Mouse (Mus musculus) hindlimb bud, embryonic 11.5 days (tissue): Measurements from ENCODE around the gene Nt5dc2.

ENCODE experiments used
- DNase-seq: peaks from one replicate; pipeline ENCODE4 v3.0.0-alpha.2; 2012; ENCODE audit warnings: low read depth, low spot score; ENCODE audit errors: extremely low spot score

The Nt5dc2 gene

DNA sequence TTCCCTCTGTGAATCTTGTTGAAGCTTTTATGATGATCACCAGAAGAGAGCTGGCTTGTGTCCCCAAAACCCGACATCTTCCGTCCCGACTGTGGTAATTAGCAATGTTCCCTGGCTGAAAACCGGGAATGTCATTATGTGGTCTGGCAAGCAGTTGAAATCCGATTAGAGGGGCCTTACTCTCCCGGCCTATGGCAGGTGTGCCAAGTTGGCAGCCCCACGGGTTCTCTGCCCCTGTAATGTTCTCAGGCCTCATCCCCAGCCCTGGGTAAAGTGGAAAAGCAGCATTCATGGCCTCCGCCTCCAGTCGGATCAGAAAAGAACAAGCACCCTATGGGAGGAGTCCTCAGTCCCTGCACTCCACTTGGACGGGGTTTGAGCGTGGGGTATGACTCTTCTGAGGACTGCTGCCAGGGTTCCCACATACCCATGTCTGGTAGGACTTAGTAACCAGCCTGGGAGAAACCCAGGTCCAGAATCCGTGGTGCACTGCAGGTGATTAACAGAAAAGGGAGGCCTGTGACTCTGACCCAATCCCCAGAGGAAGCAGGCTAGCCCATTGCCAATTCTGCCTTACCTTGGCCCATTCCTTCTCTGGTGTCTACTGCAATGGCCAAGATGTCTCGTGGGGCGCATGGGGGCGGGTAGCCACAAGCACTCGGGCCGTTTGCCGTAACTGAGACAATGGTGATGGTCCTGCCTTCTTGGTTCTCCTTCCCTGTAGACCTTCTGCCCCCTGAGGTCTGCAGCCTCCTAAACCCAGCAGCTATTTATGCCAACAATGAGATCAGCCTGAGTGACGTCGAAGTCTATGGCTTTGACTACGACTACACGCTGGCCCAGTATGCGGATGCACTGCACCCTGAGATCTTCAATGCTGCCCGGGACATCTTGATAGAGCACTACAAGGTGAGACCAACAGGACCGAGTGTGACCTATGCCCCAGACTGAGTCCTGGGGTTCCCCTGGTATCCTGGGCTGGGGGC lies 3.5 kb downstream of the Nt5dc2 start:
- no peak for DNase-seq

DNA sequence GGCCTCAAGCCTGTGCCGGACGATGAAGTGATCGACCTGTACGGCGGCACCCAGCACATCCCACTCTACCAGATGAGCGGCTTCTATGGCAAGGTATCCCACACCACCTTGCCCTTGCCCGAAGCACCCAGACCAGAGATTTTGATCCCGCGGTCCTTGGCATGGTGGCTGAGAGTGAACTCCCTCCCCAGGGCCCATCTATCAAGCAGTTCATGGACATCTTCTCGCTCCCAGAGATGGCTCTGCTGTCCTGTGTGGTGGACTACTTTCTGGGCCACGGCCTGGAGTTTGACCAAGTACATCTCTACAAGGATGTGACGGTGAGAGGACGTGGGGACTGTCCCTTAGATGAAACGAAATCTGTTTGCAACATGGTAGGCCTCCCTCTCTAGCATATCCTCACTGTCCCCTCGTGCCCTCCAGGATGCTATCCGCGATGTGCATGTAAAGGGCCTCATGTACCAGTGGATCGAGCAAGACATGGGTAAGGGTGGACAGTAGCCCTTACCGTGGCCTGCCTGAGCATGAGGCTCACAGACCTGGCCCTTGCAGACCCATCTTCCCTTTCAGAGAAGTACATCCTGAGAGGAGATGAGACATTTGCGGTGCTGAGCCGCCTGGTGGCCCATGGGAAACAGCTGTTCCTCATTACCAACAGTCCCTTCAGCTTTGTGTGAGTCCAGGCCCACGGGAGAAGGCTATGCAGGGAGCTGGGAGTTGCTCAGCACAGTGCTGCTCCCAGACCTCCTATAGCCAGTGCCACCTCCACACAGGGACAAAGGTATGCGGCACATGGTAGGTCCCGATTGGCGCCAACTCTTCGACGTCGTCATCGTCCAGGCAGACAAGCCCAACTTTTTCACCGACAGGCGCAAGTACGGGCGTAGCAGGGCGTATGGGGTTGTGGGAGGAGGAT lies 4.9 kb downstream of the Nt5dc2 start:
- no peak for DNase-seq

DNA sequence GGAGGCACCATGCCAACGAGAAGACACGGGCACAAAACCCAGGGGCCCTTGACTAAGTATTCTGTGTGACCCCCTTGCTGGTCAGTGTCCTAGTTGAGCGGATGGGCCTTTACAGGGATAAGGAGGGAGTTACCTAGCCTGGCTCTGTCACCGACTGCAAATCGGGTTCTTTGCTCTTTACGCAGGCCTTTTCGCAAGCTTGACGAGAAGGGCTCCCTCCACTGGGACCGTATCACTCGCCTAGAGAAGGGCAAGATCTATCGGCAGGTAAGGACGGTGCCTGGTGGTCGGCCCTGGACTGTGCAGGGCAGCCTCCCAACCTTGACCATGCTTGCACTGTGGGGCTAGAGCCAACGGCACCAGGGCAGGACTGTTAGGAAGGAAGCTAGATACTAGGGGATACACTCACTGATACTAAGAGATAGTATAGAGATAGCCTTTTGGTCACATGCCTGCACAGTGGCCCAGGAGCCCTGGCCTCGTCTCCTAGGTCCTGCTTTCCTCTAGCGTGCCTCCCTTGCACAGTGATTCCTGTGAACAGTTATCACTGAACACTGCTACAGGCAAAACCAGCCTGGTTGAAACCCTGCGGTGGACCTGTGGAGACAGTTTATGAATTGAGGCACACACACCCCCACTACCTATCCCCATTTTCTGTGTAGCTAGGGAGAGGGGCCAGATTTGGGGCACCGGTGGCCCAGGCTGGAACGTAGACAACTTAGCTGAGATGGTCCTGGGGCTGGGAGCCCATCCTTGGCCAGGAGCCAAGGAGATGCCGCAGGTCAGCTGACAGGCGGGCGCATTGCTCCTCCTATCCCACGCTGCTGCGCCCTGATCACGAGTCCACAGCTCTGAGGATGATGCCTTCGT lies 5.8 kb downstream of the Nt5dc2 start:
- DNase-seq = no peak

DNA sequence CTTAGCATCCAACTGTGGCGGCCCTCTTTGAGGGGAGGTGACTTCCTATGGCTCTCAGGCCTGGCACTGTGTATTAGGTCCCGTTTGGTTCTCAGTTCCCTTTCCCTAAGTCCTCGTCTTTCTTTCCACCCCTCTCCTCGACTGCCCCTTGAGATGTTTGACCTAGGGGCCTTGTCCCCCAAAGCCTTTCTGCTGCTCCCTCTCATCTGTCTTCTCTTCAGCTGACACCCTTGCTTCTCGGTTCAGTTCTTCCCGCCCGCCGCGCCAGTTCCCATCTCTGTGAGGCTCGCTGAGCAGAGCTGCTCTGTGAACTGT lies 6.4 kb downstream of the Nt5dc2 start:
- DNase-seq = no peak

DNA sequence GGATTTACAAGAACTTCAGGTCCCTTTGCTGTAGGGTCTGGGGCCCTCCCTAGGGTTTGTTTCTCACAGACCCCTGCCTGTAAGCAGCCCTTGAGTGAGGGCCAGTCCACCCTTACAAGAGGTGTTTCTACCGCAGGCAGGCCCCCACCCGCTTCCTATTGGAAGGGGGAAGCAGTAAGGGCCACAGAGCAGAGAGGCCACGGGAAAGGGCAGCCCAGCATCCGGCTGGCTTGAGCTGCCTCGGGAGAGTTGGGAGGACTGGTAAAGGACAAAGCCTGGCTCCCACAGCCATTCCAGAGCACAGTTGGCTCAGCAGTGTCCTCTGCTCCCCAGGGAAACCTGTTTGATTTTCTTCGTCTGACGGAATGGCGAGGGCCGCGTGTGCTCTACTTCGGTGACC lies 6.9 kb downstream of the Nt5dc2 start:
- no peak for DNase-seq

DNA sequence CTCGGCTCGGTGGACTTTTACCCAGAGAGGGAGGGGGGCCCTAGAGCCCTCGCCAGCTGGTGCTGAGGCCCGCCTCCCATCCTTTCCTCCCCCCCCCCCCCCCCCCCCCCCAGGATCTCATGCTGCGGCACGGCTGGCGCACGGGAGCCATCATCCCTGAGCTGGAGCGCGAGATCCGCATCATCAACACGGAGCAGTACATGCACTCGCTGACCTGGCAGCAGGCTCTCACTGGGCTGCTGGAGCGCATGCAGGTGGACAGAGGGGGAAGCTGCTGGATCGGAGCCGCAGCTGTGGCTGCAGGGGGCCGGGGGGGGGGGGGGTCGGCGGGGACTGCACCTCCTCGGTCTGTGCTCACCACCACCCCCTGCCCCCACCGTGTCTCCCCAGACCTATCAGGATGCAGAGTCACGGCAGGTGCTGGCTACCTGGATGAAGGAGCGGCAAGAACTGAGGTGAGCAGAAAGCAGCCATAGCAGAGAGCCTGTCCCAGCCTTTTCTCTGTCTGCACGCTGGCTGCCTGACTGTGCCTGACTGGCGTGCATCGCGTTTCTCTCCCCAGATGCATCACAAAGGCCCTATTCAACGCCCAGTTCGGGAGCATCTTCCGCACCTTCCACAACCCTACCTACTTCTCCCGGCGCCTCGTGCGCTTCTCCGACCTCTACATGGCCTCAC lies 7.5 kb downstream of the Nt5dc2 start:
- no peak for DNase-seq

DNA sequence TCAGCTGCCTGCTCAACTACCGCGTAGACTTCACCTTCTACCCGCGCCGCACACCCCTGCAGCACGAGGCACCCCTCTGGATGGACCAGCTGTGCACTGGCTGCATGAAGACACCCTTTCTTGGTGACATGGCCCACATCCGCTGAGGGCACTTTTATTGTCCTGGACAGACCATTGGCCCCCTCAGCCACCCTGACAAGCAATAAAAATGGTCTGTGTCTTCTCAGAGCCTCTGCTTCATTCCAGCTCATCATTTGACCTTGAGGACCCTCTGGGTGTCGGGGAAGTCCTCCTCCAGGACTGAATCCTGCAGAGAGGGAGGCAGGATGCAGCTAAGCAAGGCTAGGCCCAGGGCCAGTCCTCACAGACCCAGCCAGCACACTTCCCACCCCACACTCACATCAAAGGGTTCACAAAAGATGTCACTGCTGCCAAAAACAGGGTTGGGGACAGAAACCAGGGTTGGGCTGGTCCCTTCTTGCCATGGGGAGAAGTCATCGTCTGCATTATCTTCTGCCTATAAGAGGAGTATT lies 8.1 kb downstream of the Nt5dc2 start:
- DNase-seq = no peak

DNA sequence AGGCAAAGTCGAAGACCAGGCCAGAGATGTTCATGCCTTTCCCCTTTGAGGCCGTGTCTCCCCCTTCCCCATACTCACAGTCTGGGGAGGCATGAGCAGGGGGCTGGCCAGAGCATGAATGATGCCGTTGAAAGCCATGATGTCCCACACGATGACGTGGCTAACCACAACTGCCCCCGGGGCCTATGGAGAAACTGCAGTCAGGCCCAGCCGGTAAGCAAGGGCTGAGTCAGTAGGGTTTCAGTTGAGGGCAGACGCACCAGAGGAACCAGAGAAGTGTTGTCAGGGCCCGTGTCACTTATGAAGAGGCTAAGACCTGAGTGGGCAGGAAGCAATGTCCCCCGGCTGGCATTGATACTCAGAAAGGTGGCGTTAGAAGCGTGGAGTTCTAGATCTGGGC lies 8.8 kb downstream of the Nt5dc2 start:
- DNase-seq = no peak

DNA sequence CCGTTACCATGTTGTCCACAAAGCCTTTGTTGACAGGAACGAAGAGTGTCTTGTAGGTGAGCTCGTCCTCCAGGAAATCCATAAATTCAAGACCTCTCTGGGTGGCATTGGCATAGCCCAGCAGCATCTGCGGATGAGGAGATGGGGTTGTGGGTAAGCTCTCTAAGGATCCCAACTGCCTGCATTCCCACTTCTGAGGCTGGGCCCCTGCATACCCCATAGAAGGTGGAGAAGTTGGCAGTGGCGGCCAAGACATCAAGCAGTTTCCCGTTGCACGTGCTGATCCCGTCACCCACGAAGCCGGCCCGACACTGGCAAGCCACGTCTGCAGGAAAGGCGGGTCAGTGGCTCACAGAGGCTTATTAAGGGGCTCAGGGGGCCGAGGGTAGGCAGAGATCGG lies 9.3 kb downstream of the Nt5dc2 start:
- DNase-seq = no peak

DNA sequence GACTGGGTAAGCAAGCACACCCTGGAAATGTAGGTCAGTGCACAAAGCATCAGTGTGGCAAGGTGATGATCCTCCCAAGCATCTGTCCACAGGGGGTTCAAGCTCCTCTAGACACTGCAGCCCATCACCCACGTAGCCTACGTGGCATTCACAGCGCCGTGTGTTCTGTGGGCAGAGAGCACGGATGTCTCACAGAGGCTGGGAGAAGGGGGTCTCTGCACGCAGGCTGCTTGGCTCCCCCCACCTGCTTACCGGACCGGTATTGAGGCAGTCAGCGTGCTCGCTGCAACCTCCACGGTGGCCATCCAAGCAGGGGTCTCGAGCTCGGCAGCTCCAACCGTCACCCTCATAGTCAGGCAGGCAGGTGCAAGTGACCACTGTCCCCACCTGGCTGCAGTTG lies 10.2 kb downstream of the Nt5dc2 start:
- no peak for DNase-seq

DNA sequence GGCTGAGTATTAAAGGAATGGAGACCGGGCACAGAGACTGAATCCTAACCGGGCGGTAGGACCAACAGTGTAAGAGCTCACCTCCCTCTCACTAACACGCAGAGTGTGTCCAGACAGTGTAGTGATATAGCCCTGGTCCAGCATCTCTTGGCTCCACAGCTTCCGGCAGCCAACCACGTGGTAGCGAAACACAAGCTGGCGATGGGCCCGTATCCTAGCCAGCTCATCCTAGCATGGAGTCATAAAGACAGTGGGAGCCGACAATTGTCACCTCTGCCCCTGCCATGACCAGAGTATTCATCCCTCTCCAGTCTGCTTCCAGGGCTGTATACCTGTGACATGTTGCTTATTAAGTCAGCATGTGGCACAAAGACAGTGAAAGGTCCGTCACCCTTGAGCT lies 14.8 kb downstream of the Nt5dc2 start:
- no peak for DNase-seq

DNA sequence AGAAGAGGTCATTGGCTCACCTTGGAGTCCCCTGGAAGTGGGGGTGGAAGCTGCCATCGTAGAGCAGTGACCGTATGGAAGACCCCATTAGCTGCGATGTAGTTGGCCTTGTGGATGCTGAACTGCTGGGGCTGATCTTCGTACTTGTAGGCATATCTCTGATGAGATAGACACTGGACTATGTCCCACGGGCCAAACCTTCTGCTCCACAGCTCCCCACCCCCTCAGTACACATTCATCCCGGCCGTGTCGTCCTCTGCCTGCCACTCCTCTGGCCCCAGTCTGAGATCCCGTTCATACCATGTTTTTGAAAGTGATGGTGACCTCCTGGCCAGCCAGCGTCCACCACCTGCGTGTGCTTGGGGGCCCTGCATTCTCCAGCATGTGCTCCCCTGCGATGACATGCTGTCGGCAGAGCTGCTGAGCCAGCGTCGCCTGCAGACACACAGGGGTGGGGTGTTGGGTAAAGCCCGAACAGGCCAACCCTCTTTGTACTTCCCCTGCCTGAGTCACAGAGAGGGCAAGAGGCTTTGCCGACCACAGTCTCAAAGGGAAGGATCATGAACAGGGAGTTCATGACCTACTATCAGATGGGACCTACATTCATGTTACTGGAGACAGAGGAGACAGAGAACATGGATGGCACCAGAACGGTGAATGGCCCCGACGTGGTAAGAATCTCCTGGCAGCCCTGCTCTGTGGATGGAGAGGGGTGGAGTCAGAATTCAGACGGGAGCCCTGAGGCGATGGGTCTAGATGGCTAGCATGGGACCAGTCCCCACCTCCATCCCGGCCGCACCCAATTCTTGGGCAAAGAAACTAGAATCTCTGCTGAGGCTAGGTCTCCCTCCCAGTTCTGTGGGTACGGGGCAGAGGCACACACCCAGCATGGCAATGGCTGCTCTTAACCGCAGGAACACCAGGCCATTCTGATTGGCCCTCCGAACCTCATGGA lies 29.6 kb downstream of the Nt5dc2 start:
- no peak for DNase-seq

DNA sequence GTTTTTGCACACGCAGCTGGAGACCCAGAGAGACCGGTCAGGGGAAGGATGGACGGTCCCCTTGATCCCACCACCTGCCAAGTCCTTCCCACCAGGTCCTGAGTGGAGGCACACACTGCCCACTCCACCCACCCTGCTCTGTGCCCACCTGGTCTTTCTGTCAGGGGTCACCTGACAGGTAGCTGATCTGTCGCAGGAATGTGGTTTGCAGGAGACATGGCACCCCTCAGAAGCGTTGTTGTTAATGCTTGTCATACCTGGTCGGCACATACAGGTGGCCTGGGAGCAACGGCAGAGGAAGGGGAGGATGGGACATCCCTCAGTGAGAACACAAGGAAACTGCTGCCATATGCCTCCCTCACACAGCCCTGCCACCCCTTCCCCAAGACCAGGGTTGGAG lies 30.3 kb downstream of the Nt5dc2 start:
- no peak for DNase-seq

DNA sequence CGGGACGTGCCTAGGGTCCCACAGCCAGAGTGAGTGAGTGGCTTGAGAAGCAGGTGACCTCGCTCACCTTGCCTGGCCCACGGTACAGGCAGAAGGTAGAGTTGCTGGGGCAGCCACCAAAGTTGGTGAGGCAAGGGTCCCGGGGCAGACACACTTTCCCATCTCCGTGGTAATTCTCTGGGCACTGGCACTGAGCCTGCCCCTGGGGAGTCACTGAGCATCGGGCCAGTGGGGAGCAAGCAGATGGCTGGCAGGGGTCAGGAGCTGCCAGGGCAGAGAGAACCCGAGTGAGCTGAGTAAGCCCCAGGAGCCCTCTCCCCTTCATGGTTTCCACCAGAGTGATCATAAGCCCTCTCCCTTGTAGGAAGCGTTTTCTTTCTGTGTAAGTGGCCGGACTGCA lies 30.8 kb downstream of the Nt5dc2 start:
- no peak for DNase-seq

DNA sequence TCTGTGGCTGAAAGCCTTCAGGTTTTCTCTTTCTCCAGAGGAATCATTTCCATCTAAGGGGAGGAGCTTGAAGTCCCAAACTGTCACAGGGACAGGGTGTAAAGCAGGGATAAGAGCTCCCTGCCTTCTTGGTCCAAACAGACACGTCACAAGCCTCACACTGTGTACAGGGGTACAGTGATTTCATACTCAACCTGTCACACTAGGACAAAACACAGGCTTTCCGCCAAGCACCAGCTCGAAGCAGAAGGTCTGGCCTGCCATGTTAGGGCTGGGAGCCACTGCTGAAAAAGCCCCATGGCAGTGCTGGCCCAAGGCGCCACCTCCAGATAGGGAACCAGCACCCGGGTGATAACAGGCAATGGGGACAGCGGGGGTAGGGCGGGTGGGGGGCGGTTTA lies 33.2 kb downstream of the Nt5dc2 start:
- no peak for DNase-seq

DNA sequence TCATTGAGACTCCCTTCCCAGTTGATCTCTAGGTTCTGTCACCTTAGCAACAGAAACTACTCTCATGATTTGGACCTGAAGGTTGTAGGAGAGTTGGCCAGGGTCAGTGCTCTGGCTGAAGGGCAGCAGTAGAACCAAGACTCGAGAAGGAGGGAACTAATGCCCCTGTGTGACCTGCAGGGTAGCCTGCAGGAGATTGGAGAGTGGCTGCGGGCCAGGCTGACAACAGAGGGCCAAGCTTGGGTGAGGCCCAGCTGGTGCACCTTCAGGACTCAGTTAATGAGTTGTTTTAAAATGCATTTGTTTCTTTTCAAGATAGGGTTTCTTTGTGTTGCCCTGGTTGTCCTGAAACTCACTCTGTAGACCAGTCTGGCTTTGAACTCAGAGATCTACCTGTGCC lies 34.2 kb downstream of the Nt5dc2 start:
- no peak for DNase-seq

DNA sequence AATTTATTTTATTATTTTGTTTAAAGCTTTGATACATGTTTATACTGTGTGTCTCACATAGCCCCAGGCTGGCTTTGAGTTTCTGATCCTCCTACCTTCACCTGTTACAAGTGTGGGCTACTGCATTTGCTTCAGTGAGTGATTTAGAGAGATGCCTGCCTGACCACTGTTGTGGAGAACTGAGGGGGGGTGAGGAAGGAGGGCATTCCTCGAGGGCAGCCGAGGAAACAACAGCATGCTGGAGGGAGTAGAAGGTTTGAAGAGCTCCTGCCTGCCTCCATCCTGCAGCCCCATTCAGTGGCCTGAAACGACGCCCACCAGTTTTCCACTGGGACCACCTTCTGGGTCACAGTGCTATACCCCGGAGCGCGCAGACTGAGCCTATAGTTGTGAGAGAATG lies 34.6 kb downstream of the Nt5dc2 start:
- no peak for DNase-seq

DNA sequence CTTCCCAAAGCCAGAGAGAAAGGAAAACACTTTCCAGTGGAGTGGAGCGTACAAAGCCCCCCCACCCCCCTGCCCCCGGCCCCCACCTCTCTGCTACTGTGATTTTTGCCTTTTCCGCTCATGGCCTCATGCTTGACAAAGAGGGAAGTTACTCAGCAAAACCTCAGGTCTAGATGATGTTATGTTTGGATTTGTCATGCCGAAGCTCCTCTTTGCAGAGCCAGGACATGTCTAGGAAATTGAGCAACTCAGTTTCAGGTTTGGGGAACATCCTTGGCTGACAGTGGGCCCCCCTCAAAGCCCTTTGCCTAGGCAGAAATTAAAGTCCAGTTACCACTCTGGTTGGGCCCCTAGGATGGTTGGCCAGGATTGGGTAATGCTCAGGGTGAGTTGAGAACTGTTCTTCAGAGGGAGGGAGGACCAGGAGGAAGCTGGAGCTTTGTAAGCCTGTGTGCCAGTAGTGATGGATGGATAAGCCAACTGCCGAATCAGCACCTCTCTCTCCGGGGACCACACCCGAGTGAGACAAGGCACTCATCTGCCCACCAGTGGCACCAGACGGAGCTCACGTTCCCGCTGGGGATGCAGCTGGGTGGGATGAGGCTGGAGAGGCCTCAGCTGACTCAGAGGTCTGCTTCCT lies 35.3 kb downstream of the Nt5dc2 start:
- no peak for DNase-seq

DNA sequence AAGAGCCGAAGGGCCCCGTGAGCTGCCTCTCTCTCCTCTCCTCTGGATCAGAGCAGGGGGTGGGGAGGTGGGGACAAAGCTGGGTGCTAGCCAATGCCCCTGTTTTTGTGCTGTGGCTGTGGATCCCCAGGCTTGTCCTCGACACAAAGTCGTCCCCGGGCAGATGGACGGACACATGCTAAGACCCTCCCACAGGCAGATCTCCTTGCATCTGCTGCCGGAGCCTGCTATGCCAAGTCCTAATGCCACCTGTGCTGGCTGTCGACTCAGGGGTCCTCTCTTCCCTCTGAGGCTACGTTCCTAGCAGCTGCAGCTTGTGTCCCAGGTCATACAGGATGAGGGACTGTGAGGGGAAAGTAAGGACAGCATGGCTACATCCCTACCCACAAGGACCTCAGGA lies 36.0 kb downstream of the Nt5dc2 start:
- no peak for DNase-seq
